Mouse (Mus musculus) CH12.LX (cell line): ENCODE results near the gene Cnksr1. TPM values are rescaled to one million over a fixed set of nuclear protein-coding genes. Genes with fewer than 3 reads are reported as not detected.

Source experiments
- DNase-seq: peaks from one replicate; pipeline ENCODE4 v3.0.0-alpha.2; 2013; ENCODE audit errors: extremely low read depth
- H3K27ac ChIP-seq: 2 replicates; pipeline ENCODE4 v1.5.1; 2012; ENCODE audit warnings: low read depth, mild to moderate bottlenecking, control low read depth, moderate library complexity; ENCODE audit not compliant: insufficient read depth
- H3K27me3 ChIP-seq: replicated peaks from 2 replicates; pipeline ENCODE3; 2012; ENCODE audit warnings: inconsistent platforms
- H3K36me3 ChIP-seq, 2 experiments: replicated peaks in 1 of 2; 2 replicates each; pipeline versions ENCODE3 to v1.6.1; 2012; ENCODE audit warnings: inconsistent platforms in 1 of 2, low read length in 1 of 2, mild to moderate bottlenecking in 1 of 2, mixed read lengths in 1 of 2, moderate library complexity in 1 of 2; ENCODE audit not compliant: control insufficient read depth in 1 of 2, insufficient read depth in 1 of 2
- H3K4me1 ChIP-seq, 2 experiments: 2 replicates each; pipeline ENCODE4 v1.6.1; 2012; ENCODE audit warnings: inconsistent platforms in 1 of 2, moderate library complexity in 1 of 2; ENCODE audit not compliant: insufficient read depth in 2 of 2, control insufficient read depth in 1 of 2
- H3K4me2 ChIP-seq: 2 replicates; pipeline ENCODE4 v1.6.1; 2012; ENCODE audit warnings: low read depth, mild to moderate bottlenecking, control low read depth; ENCODE audit not compliant: poor library complexity, insufficient read depth, severe bottlenecking
- H3K4me3 ChIP-seq, 3 experiments: fragments of 150-350 bp in 1 of 3; sonication (generic) in 1 of 3; replicated peaks in 1 of 3; 2 replicates each; pipeline versions ENCODE3 to v1.5.1; 2011 to 2012; ENCODE audit warnings: low read depth in 2 of 3, low read length in 2 of 3, mild to moderate bottlenecking in 2 of 3, moderate library complexity in 2 of 3, control low read depth in 1 of 3, improper control_type of control experiment in 1 of 3, inconsistent platforms in 1 of 3, mixed read lengths in 1 of 3; ENCODE audit not compliant: poor library complexity in 1 of 3
- H3K79me2 ChIP-seq: replicated peaks from 2 replicates; pipeline ENCODE4 v1.6.1; 2012; ENCODE audit warnings: mild to moderate bottlenecking, moderate library complexity; ENCODE audit not compliant: control insufficient read depth, poor library complexity, insufficient read depth, severe bottlenecking; ENCODE audit errors: extremely low read depth
- H3K9ac ChIP-seq: 2 replicates; pipeline ENCODE4 v1.6.1; 2012; ENCODE audit warnings: low read depth, mild to moderate bottlenecking, control low read depth, moderate library complexity; ENCODE audit not compliant: insufficient read depth
- H3K9me3 ChIP-seq: replicated peaks from 2 replicates; pipeline ENCODE3; 2012; ENCODE audit warnings: low read length, inconsistent platforms, mixed read lengths
- BHLHE40 ChIP-seq: IDR thresholded peaks from 2 replicates; pipeline ENCODE4 v1.6.1; 2011; ENCODE audit warnings: mild to moderate bottlenecking, low read depth, low read length, improper control_type of control experiment
- CHD1 ChIP-seq: IDR thresholded peaks from 2 replicates; pipeline ENCODE4 v1.6.1; 2012; ENCODE audit warnings: low read depth, low read length, improper control_type of control experiment, inconsistent platforms
- CTCF ChIP-seq, 2 experiments: IDR thresholded peaks in 1 of 2; conservative IDR thresholded peaks in 1 of 2; 2 replicates each; pipeline ENCODE4 v1.5.1; 2011 to 2012; ENCODE audit warnings: low read depth in 2 of 2, low read length in 2 of 2, improper control_type of control experiment in 1 of 2, inconsistent platforms in 1 of 2, mild to moderate bottlenecking in 1 of 2, moderate library complexity in 1 of 2
- EP300 ChIP-seq: IDR thresholded peaks from 2 replicates; pipeline ENCODE4 v1.6.1; 2011; ENCODE audit warnings: low read length, improper control_type of control experiment
- ETS1 ChIP-seq: conservative IDR thresholded peaks from 2 replicates; pipeline ENCODE4 v1.6.1; 2012; ENCODE audit warnings: low read depth, mild to moderate bottlenecking, inconsistent platforms, low read length, improper control_type of control experiment, moderate library complexity
- GABPA ChIP-seq: IDR thresholded peaks from 2 replicates; pipeline ENCODE4 v1.6.1; 2012; ENCODE audit warnings: low read depth, low read length, improper control_type of control experiment, inconsistent platforms; ENCODE audit not compliant: insufficient replicate concordance
- HCFC1 ChIP-seq: IDR thresholded peaks from 2 replicates; pipeline ENCODE4 v1.6.1; 2012; ENCODE audit warnings: low read depth, mild to moderate bottlenecking, inconsistent platforms, low read length, improper control_type of control experiment
- JUND ChIP-seq: conservative IDR thresholded peaks from 2 replicates; pipeline ENCODE4 v1.6.1; 2011; ENCODE audit warnings: low read depth, low read length, improper control_type of control experiment
- MAX ChIP-seq: IDR thresholded peaks from 2 replicates; pipeline ENCODE4 v1.6.1; 2011; ENCODE audit warnings: low read length, improper control_type of control experiment
- MAZ ChIP-seq: IDR thresholded peaks from 2 replicates; pipeline ENCODE4 v1.6.1; 2012; ENCODE audit warnings: low read depth, mild to moderate bottlenecking, inconsistent platforms, low read length, improper control_type of control experiment, moderate library complexity
- MXI1 ChIP-seq: IDR thresholded peaks from 2 replicates; pipeline ENCODE4 v1.6.1; 2011; ENCODE audit warnings: mild to moderate bottlenecking, low read depth, low read length, improper control_type of control experiment
- MYC ChIP-seq: IDR thresholded peaks from 2 replicates; pipeline ENCODE4 v1.6.1; 2011; ENCODE audit warnings: low read depth, mild to moderate bottlenecking, improper control_type of control experiment, low read length
- NELFE ChIP-seq: IDR thresholded peaks from 2 replicates; pipeline ENCODE4 v1.6.1; 2011; ENCODE audit warnings: low read depth, low read length, improper control_type of control experiment
- NRF1 ChIP-seq: IDR thresholded peaks from 2 replicates; pipeline ENCODE4 v1.6.1; 2014; ENCODE audit warnings: low read depth, mild to moderate bottlenecking, inconsistent platforms, low read length, improper control_type of control experiment, moderate library complexity
- RAD21 ChIP-seq: IDR thresholded peaks from 2 replicates; pipeline ENCODE4 v1.6.1; 2011; ENCODE audit warnings: low read depth, mild to moderate bottlenecking, low read length, improper control_type of control experiment, moderate library complexity
- SIN3A ChIP-seq: IDR thresholded peaks from 2 replicates; pipeline ENCODE4 v1.6.1; 2012; ENCODE audit warnings: low read length, improper control_type of control experiment, inconsistent platforms
- SMC3 ChIP-seq: IDR thresholded peaks from 2 replicates; pipeline ENCODE4 v1.6.1; 2011; ENCODE audit warnings: low read depth, low read length, improper control_type of control experiment
- TCF12 ChIP-seq: IDR thresholded peaks from 2 replicates; pipeline ENCODE4 v1.6.1; 2014; ENCODE audit warnings: low read depth, mild to moderate bottlenecking, inconsistent platforms, low read length, improper control_type of control experiment
- UBTF ChIP-seq: IDR thresholded peaks from 2 replicates; pipeline ENCODE4 v1.6.1; 2012; ENCODE audit warnings: low read depth, mild to moderate bottlenecking, inconsistent platforms, low read length, improper control_type of control experiment, moderate library complexity
- USF1 ChIP-seq: IDR thresholded peaks from 2 replicates; pipeline ENCODE4 v1.6.1; 2014; ENCODE audit warnings: low read depth, mild to moderate bottlenecking, inconsistent platforms, low read length, improper control_type of control experiment
- ZC3H11A ChIP-seq: IDR thresholded peaks from 2 replicates; pipeline ENCODE4 v1.6.1; 2012; ENCODE audit warnings: low read depth, mild to moderate bottlenecking, inconsistent platforms, low read length, improper control_type of control experiment
- ZMIZ1 ChIP-seq: IDR thresholded peaks from 2 replicates; pipeline ENCODE4 v1.6.1; 2012; ENCODE audit warnings: low read depth, mild to moderate bottlenecking, inconsistent platforms, low read length, improper control_type of control experiment
- ZNF384 ChIP-seq: IDR thresholded peaks from 2 replicates; pipeline ENCODE4 v1.6.1; 2012; ENCODE audit warnings: low read depth, low read length, improper control_type of control experiment, inconsistent platforms
- dilution Hi-C: fragments of 300-500 bp; cut with MboI; formaldehyde crosslinking; loops from 2 replicates; pipeline ENCODE4 v1.14.3; 2020; ENCODE audit warnings: low sequenced_read_pairs; ENCODE audit not compliant: extremely low pct_unique_long_range_greater_than_20kb, extremely low pct_ligation_motif_present
- in situ Hi-C: fragments of 300-500 bp; cut with MboI; formaldehyde crosslinking; loops from 3 replicates; pipeline ENCODE4 v1.14.3; 2019; ENCODE audit warnings: low sequenced_read_pairs, low pct_ligation_motif_present, low pct_unique_long_range_greater_than_20kb, mixed read lengths
- polyA plus RNA-seq: library from polyadenylated mRNA; unstranded; fragments of >175 nt; gene quantifications from 2 replicates; pipeline ENCODE4 v1.2.1, GENCODE M21; 2012; ENCODE audit warnings: low read depth; ENCODE audit not compliant: insufficient read length
- total RNA-seq, 2 experiments: library from RNA; depleted of rRNA; stranded (reverse); fragments of 300-350 nt in 1 of 2; fragments of >200 nt in 1 of 2; gene quantifications; 2 replicates each; pipeline ENCODE4 v1.2.3; 2012 to 2014

The Cnksr1 gene
- total and polyA plus RNA-seq, 3 experiments, result 0.13 to 0.16 TPM; not detected in 1

DNA sequence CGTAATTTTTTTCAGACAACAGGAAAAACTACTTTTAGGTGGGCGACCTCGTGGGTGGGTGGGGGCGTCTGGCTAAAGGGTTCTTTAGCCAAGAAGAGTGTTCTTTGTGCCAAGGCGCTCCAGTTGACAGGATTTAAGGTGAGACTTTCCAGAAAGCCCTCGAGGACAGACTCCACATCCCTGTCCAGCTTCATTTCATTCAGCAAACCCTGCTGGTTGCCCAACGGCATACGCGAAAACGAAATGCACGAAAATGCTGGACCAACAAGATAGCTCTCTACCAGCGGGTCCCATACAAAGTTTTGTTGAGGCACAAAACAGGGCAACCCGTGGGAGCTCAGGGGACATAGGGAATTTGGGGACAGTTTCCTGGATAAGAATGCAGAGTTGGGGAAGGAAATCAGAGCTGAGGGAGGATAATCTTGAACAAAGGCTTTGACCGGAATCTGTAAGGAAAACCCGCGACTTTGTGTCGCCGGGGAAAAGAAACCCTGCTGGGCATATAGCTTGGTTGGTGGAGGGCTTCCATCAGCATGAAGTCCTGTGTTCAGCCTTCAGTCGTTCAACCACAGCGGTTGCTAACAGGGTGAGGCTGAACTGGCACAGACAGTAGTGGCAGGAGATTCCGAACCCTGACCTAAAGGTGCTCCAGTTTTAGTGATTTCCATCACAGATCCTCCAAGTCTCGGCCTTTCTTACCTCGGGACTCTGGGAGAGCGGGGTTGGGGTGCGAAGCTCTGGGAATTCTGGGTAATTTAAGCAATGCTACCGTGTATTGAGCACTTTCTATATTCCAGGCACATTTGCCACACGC is 12.1 kb upstream of the Cnksr1 start:
- TF ChIP-seq CTCF (conservative IDR thresholded peaks at IDR 0.05 in 1 of 2, IDR thresholded peaks at IDR 0.05 in 1 of 2; ENCODE audit: low read depth in 2 of 2, low read length in 2 of 2), result no peak
- no peak for TF ChIP-seq BHLHE40
- no peak for TF ChIP-seq MAX
- TF ChIP-seq ETS1, result no peak
- no peak for TF ChIP-seq USF1
- TF ChIP-seq HCFC1, result no peak
- TF ChIP-seq SIN3A, result no peak
- no peak for TF ChIP-seq MXI1
- no peak for TF ChIP-seq GABPA
- TF ChIP-seq ZNF384, result no peak
- no peak for TF ChIP-seq ZMIZ1
- TF ChIP-seq UBTF, result no peak
- TF ChIP-seq JUND, result no peak
- no peak for TF ChIP-seq MYC
- no peak for TF ChIP-seq MAZ
- no peak for TF ChIP-seq NELFE
- TF ChIP-seq NRF1, result no peak
- no peak overlapping the region for H3K4me3 ChIP-seq
- peak overlapping the region; percentile 42 for H3K4me2 ChIP-seq
- no peak overlapping the region for H3K9ac ChIP-seq
- dilution Hi-C loops (no loop called here), in situ Hi-C loops (loop anchor here (25.0 kb wide), 1 partner anchor 237 kb away; the partner anchor contains the start of gene Paqr7)
- H3K4me1 ChIP-seq, result peaks cover 0 to 12% of the 10 kb centered on the region in 2 experiments; a peak in 1 of 4 replicates
- no peaks in the 10 kb centered on the region for H3K36me3 ChIP-seq
- H3K27me3 ChIP-seq, result peaks cover 92% of the 10 kb centered on the region
- no peak overlapping the region for H3K27ac ChIP-seq
- no peak for DNase-seq
- no peaks in the 10 kb centered on the region for H3K79me2 ChIP-seq
- peaks cover 12% of the 10 kb centered on the region for H3K9me3 ChIP-seq

DNA sequence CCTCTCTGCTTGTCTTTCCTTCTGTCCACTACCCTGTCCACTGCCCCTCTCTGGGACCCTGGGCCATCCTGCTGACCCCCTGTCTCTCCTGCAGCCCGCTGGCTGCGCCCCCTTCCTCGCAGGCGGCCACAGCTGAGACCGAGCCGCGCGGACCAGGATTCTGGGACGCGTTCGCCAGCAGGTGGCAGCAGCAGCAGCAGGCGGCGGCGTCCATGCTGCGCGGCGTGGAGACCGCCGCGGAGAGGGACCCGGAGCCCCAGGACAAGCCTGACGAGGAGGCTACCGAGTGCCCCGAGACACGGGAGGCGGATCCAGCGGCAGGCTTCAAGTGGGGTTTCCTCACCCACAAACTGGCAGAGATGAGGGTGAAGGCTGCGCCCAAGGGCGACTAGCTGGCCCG is 11.5 kb upstream of the Cnksr1 start:
- H3K27me3 ChIP-seq, result peaks cover 86% of the 10 kb centered on the region
- no peaks in the 10 kb centered on the region for H3K36me3 ChIP-seq
- H3K79me2 ChIP-seq, result peaks cover 3% of the 10 kb centered on the region; the same call in 1 of the 2 replicates
- peaks cover 0 to 12% of the 10 kb centered on the region in 2 experiments; a peak in 1 of 4 replicates for H3K4me1 ChIP-seq
- H3K4me3 ChIP-seq, result no peak overlapping the region
- H3K9ac ChIP-seq, result no peak overlapping the region
- in situ Hi-C loops (loop anchor here (5.0 to 25.0 kb wide), 2 partner anchors 38 to 238 kb away; partner anchors contain the start of genes Paqr7 and Pdik1l), dilution Hi-C loops (no loop called here)
- peaks cover 12% of the 10 kb centered on the region for H3K9me3 ChIP-seq
- no peak overlapping the region for H3K27ac ChIP-seq
- H3K4me2 ChIP-seq, result peak overlapping the region; percentile 42
- DNase-seq, result no peak
- TF ChIP-seq ZC3H11A (no peak), EP300 (no peak), UBTF (peak; percentile 46; the same call in 1 of the 2 replicates), ZNF384 (no peak), MYC (0 out of 2 replicates have a peak, but pooled peaks have one; percentile 38), CTCF (conservative IDR thresholded peaks at IDR 0.05 in 1 of 2, IDR thresholded peaks at IDR 0.05 in 1 of 2; ENCODE audit: low read depth in 2 of 2, low read length in 2 of 2) (peak in 1 of 2 experiments; percentile 89; a peak in 2 of 4 replicates), RAD21 (peak; percentile 45), CHD1 (no peak), MAZ (0 out of 2 replicates have a peak, but pooled peaks have one; percentile 28), SMC3 (peak; percentile 92), TCF12 (0 out of 2 replicates have a peak, but pooled peaks have one; percentile 43), NRF1 (0 out of 2 replicates have a peak, but pooled peaks have one; percentile 21), MXI1 (peak; percentile 64; the same call in 1 of the 2 replicates)
